Mouse (Mus musculus): Measurements from ENCODE around the gene Slc25a26. TPM values are rescaled to one million over a fixed set of nuclear protein-coding genes. Genes with fewer than 3 reads are reported as not detected.

Slc25a26 gene
- total RNA-seq, 2 experiments from 2014 or later = 7.3 to 10.9 TPM

DNA sequence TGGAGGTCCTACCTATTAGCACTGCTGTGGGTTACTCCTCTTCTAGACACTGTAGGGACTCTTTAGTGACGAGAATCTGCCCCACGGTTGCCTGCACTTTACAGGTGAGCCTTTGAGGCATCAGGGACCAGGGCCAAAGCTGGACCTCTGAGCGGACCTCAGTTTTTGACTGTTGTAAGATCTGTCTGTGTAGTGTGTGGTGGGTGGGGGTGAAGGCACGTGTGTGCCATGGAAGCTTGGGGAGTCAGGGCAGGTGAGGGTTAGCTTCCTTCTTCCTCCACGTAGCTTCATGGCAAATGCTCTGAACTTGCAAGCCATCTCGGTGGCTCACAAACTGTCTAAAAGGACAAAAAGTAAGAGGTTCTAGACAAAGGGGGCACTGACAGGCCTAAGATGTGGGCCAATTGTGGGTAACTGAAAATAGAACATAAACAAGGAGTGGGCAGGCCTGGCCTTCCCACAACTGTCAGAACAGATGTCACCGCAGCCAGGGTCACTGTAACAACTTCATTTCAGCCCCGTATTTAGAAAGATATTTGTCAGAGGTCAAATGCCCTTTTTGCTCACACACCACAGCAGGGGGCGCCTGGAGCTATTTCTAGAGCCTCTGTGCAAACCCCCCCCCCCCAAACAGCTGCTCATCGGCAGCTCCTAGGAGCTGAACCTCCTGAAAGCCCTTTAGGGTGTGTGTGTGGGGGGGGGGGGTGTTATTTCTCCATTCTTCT lies 96.8 kb downstream of the Slc25a26 start:
- ATAC-seq (replicated peaks; ENCODE audit: poor library complexity, severe bottlenecking) = no peak

DNA sequence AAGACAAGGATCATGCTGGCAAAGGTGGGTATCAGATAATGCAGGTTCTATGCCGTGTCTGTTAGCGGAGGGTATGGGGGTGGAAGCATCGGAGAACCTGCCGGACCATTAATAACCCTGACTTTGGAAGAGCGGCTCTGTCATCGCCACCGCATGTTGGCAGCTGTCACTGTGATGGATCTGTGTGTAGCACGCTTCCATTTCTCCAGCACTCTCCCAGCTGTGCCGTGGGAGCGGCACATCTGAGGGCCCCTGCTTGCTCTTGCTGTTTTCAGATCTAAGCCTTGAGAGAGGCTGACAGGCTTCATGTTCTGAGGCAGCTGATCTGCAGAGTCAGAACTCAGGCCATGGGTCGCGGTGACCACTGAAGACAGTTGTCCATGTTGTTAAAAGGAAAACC lies 98.3 kb downstream of the Slc25a26 start:
- no peak for ATAC-seq (replicated peaks; ENCODE audit: poor library complexity, severe bottlenecking)

DNA sequence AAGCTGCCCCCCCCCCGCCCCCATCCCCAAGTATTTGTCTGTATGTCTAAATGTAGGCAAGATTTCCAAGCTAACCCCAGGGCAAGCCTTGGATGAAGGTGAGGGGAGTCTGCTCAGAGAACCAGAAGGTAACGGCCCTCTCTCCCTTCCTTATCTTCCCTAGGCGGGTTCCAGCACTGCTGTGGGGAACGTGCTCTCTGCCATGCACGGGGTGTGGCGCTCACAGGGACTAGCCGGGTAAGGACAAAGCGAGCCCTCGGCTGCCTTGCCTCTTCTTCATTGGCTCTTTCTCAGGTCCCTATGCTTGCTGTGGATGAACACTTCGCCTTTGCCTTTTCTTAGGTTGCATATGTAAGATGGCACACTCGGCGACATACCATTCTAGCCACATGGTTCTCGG lies 98.9 kb downstream of the Slc25a26 start:
- no peak for ATAC-seq (replicated peaks; ENCODE audit: poor library complexity, severe bottlenecking)

DNA sequence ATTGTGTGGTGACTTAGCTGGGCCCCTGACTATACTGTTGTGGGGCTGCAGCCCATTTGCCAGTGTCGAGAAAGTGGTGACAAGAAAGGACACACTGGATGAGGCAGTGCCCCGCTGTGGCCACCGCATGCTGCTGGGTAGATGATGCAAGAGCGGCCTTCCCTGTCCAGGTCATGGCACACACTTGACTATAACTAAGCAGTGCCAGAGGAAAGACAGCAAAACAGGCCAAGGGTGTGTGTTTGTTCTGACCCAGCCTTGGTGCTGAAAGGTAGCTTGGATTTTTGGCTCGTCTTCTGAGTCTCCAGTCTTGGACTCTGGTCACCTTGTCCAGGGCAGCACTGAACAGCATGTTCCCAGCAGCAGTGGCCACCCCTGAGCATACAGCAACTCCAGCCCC lies 101.0 kb downstream of the Slc25a26 start:
- no peak for ATAC-seq (replicated peaks; ENCODE audit: poor library complexity, severe bottlenecking)

DNA sequence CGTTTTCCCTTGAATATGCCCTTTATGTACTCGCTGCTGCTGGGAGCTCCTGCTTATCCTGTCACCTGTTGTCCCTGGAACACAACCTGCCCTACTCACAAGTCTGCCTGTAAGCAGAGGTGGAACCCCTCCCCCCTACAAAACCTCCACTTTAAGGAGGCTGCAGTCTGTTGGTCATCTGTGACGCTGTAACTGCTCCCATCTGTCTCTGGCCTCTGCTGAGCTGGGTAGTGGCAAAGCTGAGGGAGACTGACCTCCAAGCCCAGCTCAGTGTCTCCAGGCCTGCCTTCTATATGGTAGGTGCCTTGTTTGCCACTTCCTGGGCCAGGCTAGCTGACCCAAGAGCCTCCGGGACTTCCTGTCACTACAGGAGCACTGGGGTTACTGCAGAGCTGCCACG lies 101.7 kb downstream of the Slc25a26 start:
- ATAC-seq (replicated peaks; ENCODE audit: poor library complexity, severe bottlenecking) = no peak

DNA sequence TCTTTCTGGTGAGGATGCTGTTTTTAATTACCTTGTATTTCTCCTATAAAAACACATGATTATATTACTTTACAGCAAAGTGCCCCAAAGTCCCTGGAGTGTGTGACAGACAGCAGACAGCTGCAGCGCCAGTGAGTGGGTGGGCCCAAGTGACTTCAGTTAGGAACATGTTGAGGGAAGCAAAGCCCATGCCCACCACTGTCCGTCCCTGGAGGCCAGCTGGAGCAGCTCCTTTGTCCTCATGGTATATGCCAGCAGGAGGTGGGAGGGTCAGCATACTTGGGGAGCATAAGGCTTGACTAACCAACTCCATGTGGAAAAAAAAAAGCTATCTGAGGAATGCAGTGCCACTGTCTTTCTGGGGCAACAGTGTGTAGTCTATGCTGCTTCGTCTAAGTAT lies 103.9 kb downstream of the Slc25a26 start:
- ATAC-seq (replicated peaks; ENCODE audit: poor library complexity, severe bottlenecking) = no peak

DNA sequence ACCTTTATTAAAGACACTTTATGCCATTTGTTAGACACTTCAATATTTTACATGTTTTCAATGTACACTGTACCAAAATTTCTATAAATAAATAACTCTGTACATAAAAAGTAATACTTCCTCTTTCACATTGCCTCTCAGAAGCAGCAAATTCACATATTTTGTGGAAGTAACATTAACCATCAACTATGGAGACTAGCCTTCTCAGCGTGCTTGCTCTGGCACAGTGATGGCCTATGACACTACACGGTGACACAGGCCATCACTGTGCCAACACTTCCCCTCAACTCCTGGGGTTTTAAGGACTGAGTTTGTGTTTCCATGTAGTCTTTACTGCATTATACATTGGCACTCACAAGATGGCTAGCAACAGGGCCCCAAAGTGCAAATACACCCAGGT lies 104.4 kb downstream of the Slc25a26 start:
- ATAC-seq (replicated peaks; ENCODE audit: poor library complexity, severe bottlenecking) = peak; percentile 86

DNA sequence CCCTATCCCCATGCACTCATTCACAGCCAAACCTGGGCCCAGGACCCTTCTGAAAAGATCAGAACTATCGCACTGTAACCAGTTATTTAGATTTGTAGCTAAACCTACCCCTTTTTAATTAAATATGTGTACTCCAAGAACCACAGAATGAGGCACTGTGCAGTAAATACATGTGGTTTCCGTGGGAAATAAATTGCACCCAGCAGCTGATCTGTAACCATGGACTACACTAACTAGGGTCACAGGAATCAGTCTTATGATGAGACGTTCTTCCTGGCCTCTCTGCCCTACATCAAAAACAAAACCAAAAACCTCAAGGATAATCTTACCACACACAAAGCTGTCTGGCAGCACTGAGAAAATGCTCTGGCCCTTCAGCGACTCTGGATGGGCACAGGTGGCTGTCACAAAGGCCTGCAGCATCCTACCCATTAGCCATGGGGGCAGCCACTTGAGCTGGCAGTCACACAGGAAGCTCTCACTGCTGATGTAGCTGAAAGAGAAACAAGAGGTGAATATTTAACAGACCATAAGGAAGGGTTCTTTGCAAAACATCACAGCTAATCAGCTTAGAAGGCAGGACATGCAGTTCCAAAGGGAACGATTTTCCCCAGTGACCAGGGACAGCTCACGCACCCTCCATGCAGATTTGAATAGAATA lies 113.2 kb downstream of the Slc25a26 start:
- ATAC-seq (replicated peaks; ENCODE audit: poor library complexity, severe bottlenecking) = no peak

DNA sequence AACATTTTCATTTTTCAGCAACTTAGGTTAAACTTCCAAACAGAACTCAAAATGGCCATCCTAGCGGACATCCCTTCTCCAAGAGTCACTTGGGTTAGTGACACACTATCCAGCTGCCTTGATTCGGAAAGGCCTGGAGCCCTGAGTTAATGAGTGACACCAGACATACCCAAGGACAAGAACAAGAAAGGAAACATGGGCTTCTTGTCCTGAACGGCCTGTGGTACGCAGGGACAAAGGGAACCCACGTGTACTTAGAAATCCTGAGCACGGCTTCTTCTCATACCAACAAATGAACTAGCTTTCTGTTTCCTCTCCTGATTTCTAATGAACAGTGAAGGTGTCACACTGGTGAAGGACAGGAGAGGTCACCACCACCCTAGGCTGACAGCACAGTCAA lies 114.2 kb downstream of the Slc25a26 start:
- no peak for ATAC-seq (replicated peaks; ENCODE audit: poor library complexity, severe bottlenecking)

DNA sequence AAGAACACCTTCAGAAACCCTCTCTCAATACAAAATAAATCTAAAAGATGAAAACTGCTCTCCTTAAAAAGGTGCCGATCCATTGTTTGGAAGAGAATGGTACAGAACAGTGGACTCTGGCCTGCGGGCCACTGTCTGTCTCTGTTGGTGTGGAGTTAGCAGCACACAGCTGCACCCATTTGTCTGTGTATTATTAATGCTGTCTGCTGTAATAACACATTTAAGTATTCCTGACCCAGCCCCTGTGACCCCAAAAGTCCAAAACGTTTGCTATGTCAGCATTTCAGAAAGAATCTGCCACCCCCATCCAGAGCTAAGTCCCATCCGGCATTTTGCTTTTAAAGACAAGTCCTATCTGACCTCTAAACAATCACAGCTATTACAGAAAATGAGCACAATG lies 115.8 kb downstream of the Slc25a26 start:
- ATAC-seq (replicated peaks; ENCODE audit: poor library complexity, severe bottlenecking) = no peak

DNA sequence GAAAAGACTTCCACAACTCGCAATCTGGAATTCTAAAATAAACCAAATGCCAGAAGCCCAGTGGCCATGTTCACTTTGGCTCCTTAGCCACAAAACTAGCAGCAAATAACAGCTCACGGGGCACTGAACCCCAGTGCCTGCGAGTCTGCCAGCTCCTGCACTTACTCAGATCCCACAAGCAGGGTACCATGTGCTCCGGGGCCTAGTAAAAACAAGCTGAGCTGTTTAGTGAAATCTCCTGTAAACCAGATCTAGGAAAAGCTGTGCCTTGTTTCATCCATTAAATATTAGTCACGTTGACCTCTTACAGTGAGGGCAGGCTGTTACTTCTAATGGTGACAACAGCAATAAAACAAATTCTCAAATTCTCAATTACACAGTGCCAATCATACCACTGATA lies 118.5 kb downstream of the Slc25a26 start:
- no peak for ATAC-seq (replicated peaks; ENCODE audit: poor library complexity, severe bottlenecking)

DNA sequence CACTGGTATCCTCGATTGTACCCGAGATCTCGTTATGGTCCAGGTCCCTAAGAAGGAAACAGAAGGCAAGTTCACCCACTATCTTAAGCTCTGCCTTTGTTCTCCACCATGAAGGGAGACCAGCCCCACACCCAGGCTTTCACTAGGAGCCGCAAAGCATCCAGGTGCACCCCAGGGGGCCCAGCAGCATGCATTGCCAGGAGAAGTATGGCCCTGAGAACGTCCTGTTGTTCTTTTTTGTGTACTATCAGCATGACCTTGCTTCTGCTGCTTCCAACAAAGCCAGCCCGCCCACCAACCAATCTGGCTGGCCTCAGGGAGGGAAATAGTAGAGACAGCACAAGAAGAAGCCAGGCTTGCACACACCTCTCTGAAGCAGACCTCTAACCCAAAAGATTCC lies 120.2 kb downstream of the Slc25a26 start:
- no peak for ATAC-seq (replicated peaks; ENCODE audit: poor library complexity, severe bottlenecking)

DNA sequence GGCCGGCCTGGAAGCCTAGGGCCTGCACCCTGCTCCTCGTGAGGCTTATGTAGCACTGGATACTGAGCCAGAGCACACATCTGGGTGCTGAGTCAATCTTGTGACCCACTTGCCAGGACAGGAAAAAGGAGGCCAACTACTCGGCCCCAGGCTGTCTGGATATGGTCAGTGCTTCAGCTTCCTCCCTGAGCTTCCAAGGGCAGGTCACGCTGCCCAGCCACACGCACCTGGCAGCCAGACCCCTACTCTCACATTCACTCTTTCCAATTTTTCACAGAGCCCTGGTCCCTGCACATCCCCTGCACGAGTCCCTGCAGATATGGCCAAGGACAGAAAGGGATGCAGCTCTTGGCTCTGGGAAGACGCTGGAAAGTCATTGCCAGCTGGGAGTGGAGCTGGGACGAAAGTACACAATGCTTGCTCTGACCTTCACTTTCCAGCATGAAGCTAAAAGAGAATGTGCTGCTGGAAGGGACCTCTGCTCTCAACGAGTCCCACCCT lies 120.7 kb downstream of the Slc25a26 start:
- ATAC-seq (replicated peaks; ENCODE audit: poor library complexity, severe bottlenecking) = no peak

DNA sequence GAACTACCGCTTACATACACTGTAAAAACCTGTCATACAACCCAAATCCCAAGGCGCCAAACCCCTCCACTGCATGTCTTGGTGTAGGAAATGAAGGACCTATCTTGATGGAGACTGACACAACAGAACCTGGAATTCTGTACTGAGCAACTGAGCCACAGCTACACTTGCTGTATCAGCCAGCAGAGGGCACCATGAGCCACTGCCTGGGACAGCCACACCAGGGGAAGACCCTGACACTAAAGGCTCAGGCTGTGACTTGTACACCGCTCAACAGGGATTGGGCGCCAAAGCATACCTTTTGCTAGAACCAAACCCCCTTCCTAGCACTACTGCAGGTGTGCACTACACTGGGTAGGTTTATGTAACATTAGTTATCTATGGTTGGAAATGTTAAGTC lies 122.9 kb downstream of the Slc25a26 start:
- ATAC-seq (replicated peaks; ENCODE audit: poor library complexity, severe bottlenecking) = peak; percentile 83

DNA sequence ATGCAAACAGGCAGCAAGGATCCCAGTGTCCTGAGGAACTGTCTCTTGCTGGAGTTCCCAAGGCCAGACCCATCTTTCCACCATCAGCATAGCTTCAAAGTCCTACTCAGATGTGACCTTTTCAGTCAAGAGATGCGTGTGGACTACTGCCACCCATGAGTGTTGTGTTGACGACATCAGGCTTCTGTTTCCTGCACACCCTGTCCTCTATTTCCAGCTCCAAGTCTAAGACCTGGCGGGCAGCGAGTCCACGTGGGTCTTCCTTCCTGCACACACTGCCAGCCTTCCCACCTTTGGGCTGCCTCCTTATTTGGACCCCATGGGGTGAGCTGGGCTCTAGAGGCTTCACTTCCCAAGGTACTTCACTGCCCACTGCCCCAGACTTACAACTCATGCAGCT lies 124.4 kb downstream of the Slc25a26 start:
- ATAC-seq (replicated peaks; ENCODE audit: poor library complexity, severe bottlenecking) = no peak

DNA sequence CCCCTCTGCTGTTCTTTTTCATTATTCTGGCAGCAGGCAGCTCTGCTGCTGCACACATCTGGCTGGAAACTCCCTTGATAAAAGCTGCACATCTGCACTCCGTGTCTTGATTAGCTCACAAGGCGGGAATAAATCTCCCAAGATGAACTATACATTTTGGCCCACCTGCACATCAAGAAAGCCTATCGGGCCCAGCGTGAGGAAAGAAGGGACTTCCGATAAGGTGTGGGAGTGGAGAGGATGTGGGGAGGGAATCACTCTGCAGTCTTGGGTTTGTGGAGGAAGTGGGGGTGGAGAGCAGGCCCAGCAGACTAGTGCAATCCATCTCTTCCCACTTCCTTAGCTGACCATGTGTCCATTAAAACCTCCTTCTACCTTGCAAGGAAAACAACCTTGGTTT lies 125.8 kb downstream of the Slc25a26 start:
- ATAC-seq (replicated peaks; ENCODE audit: poor library complexity, severe bottlenecking) = peak; percentile 28; the same call in 1 of the 2 replicates

DNA sequence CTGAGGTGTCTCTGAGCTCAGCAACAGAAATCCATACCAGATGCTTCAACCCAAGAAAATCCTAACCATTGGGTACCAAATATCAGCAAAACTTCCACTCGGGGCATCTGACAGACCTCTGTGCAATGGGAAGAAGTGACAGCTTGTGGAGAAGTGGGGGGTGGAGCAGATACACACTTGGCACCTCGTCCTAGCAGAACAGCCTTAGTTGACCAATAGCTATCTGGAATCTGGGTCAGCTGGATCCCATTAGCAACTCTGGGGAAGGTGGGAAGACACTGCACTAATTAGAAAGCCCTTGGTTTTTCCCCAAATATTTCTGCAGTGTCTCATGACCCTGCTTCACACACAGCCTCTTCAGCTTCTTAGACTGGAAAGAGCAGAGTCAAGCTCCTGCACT lies 126.7 kb downstream of the Slc25a26 start:
- no peak for ATAC-seq (replicated peaks; ENCODE audit: poor library complexity, severe bottlenecking)

DNA sequence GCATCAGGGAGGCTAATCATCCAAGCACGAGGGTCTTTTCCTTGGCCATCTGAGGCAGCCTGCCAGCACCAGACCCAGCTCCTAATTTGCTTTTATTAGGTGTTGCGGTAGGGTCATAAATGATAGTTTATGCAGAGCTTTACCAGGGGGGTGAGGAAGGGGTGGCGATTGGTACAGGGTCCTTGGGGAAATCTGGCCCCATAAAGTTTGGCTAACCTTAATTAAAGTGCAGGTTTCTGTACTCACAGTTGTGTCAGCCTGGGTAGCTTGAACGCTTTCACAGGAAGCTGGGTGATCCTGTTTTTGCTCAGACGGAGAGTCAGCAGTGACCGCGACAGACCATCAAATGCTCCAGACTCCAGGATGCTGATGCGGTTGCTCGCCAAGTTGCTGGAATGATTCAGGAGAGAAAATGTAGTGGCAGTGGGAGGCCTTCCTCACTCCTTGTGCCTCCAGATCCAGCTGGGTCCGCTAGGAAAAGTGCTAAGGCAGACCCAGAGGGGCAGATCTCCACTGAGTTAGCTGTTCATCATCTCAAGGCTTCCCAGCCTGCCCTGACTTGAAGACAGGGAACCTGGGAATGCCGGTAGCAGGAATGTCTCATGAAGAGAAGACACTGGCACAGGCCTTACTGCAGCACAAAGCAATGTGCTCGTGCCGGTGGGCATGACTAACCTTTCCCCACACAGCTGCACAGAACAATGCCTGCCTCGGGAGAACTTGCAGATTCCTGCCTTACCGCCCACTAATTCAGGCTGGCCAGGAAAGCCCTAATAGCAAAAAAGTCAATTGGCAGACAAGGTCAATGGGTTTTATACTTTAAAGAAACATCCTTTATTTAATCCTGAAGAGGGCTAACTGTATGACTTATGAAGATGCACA lies 127.8 kb downstream of the Slc25a26 start:
- no peak for ATAC-seq (replicated peaks; ENCODE audit: poor library complexity, severe bottlenecking)

DNA sequence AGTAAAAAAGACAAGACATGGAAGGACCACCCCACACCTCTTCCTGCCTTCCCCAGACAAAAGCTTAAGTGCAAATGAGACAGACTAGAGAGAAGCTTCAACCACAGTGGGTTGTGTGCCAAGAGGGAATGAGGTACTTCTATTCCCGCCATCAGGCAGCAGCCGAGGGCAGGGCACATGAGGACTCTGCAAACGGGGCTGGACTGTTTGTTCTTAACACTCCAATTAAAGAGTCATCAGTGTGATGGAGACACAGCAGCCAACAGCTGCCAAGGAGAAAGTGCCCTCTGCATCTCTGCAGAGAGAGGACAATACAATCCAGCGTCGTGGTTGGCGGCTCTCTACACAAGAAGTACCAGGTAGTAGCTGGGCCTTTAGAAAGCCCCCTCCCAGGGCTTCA lies 128.7 kb downstream of the Slc25a26 start:
- ATAC-seq (replicated peaks; ENCODE audit: poor library complexity, severe bottlenecking) = no peak

DNA sequence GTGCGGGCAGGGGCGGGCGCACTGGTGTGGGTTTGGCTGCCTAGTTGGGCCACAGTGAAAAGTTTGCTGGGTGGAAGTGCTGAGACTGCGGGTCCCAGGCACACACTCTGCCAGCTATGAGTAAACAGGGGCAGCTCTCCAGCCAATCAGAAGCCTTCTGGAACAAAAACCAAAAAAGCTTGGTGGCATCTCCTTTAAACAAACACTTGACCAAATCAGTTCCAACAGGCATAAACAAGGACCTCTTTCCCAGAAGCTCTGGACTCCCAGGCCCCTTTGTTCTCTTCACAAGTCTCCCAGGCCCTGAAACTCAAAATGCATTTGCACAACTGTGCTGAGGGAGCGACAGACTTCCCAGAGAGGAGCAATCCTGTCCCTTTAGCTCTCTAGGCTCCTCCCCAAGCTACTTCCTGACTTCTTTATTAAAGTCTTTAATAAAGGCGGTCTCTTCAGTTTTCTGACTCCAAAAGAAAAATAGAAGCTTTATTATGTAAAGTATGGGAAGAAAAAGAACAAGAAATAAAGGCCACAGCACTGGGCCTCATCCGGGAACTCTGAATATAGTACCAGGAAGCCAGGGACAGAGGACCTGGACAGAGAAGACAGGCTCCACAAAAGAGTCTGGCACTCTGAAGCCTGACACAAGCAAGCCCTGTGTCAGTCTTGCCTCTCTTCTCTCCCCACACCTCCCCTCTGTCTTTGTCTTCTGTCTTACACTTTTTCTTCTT lies 131.1 kb downstream of the Slc25a26 start:
- ATAC-seq (replicated peaks; ENCODE audit: poor library complexity, severe bottlenecking) = no peak

DNA sequence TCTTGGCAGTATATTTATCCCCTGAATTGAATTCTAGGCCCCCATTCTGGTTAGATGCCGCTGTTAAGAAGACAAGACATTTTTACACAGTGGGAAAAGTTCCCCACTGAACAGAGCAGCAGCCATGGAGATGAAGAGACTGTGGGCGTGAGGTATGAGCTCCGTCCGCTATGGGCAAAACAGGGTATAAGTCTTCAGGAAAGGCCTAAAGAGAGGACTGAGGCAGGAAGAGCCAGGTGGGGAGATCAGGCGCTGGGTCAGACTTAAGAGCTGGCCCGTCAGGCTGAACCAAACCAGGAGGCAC lies 131.6 kb downstream of the Slc25a26 start:
- ATAC-seq (replicated peaks; ENCODE audit: poor library complexity, severe bottlenecking) = no peak

Data from granulocyte monocyte progenitor cell, adult 5-6 weeks (primary cell).